Mouse (Mus musculus): ENCODE measurements around the gene Cd209c.

Gene Cd209c

GRCm38 (mm10) chr8:3954646-3955045, at the start of gene Cd209c:
TSS of gene Cd209c (minus strand) at chr8:3954746.
- DNase-seq (ENCODE audit: low spot score in 2 of 2): no peak

- no peak for DNase-seq (ENCODE audit: low spot score in 2 of 2)
These were observed 39.7 kb upstream of the Cd209c start for GRCm38 (mm10) chr8:3994219-3994618.

- no peak for DNase-seq (ENCODE audit: low spot score in 2 of 2)
These were observed 1.5 kb upstream of the Cd209c start for GRCm38 (mm10) chr8:3956037-3956436.

- DNase-seq (ENCODE audit: low spot score in 2 of 2): no peak
These were observed 14.5 kb downstream of the Cd209c start for GRCm38 (mm10) chr8:3940023-3940422.

- no peak for DNase-seq (ENCODE audit: low spot score in 2 of 2)
These were observed 27.8 kb downstream of the Cd209c start, which contains the start of gene Cd209b for GRCm38 (mm10) chr8:3926744-3927143. TSS of gene Cd209b (minus strand) at chr8:3926844.

All from frontal cortex, postnatal 10 days (tissue).